Mouse (Mus musculus): ENCODE measurements at regions not wholly inside any gene's neighbourhood (a gene's known extent, or its start where the extent isn't known, plus 50 kb on each side); places are given as distances from the start of the nearest gene placed in this dataset.

DNA sequence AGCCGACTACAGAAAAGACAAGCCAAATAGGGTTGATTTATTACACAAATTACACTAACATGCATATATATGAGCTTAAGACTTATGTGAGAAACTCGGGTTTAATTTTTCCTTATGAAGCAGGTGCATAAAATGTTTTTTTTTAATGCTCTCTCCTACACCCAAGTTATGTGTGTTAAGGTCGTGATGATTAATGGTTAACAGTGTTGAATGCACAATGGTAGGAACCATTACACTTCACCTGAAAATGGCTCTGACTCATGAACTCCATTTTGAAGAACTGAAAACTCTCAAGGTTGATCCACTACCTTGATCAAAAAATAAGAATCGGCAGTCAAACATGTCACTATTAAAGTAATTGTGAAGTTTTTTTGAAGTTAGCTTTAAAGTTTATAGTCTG, 59.4 kb upstream of the Ifne start:
- H3K4me1 ChIP-seq (ENCODE audit: control insufficient read depth, insufficient read depth, low read length) = 0 out of 2 replicates have a peak, but pooled peaks cover 3% of the 10 kb centered on the region
- peaks cover 41% of the 10 kb centered on the region for H3K27me3 ChIP-seq (ENCODE audit: control insufficient read depth, insufficient read depth, low read length)
- 58% methylated on average over 4 of the region's 4 CpGs for WGBS
- ATAC-seq (ENCODE audit: low FRiP score, low TSS enrichment) = no peak
- no peak overlapping the region for H3K27ac ChIP-seq (ENCODE audit: low read depth, low read length)
- H3K9me3 ChIP-seq (ENCODE audit: control insufficient read depth, low read length) = no peaks in the 10 kb centered on the region
- H3K4me2 ChIP-seq (replicated peaks; ENCODE audit: low read depth, low read length) = no peak overlapping the region
- H3K36me3 ChIP-seq (ENCODE audit: control insufficient read depth, insufficient read depth, low read length) = no peaks in the 10 kb centered on the region
- no peak overlapping the region for H3K4me3 ChIP-seq (ENCODE audit: low read length)
- no peak overlapping the region for H3K9ac ChIP-seq (ENCODE audit: low read depth, low read length)

DNA sequence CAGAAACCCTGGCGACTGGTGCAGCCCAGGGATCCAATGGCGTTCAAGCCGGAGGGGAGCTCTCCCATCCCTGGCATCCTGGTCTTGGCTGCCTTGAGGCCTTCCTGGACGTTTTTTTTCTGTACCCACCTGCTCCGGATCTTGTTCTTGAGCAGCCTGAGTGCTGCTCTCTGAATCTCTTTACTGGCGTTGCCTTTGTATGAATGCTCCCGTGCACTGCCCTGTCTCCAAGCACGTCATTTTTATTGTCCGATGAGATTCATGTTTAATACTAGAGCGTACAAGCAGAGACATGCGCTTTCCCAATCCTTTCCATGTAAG, 58.7 kb upstream of the Ifne start:
- no peak overlapping the region for H3K27ac ChIP-seq (ENCODE audit: low read depth, low read length)
- ATAC-seq (ENCODE audit: low FRiP score, low TSS enrichment) = peak; percentile 76
- H3K36me3 ChIP-seq (ENCODE audit: control insufficient read depth, insufficient read depth, low read length) = no peaks in the 10 kb centered on the region
- peak overlapping the region; percentile 62 for H3K4me3 ChIP-seq (ENCODE audit: low read length)
- H3K4me2 ChIP-seq (replicated peaks; ENCODE audit: low read depth, low read length) = peak overlapping the region; percentile 95
- H3K27me3 ChIP-seq (ENCODE audit: control insufficient read depth, insufficient read depth, low read length) = peaks cover 44% of the 10 kb centered on the region
- WGBS = 5% methylated on average over 11 of the region's 11 CpGs
- 0 out of 2 replicates have a peak, but pooled peaks cover 3% of the 10 kb centered on the region for H3K4me1 ChIP-seq (ENCODE audit: control insufficient read depth, insufficient read depth, low read length)
- H3K9me3 ChIP-seq (ENCODE audit: control insufficient read depth, low read length) = no peaks in the 10 kb centered on the region
- H3K9ac ChIP-seq (ENCODE audit: low read depth, low read length) = peak overlapping the region; percentile 42; the same call in 1 of the 2 replicates

DNA sequence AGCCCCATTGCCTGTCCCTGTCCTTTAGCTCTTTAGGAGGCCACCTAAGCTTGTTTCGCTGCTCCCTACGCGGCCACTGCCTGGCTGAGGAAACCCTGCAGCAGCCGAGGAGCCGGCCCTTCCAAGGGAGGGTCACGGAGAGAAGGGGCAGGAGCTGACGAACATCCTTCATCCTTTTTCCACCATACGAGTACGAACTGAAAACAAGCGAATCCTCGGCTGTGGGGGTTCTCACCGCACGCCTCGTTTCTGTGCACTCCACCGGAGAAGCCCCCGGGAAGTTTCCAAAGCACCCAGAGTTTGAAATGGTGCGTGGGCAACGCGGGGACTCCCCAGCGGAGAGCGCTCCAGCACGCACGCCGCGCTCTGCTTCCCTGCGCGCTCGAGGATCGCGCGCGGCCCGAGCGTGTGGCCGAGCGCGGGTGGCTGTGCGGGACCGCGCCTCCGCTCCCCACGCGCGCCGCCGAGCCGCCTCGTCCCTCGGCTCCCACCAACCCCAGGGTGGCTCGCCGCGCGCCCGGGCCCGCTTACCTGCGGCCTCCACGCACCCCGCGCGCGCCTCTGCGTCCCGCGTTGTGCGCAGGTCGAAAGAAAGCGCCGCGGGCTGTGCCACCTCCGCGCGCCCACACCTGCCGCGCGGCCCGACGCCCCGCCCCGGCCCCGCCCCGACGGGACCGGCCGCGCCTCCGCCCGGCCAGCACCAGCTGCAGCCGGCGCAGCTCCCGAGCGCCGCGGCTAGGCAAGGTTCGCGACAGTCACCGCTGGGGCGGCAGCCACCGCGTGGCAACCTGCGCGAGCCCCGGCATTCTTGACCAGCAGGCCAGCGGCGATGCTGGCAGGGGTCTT, 58.1 kb upstream of the Ifne start:
- Histone ChIP-seq H3K36me3 (ENCODE audit: control insufficient read depth, insufficient read depth, low read length) (no peaks in the 10 kb centered on the region), H3K4me2 (replicated peaks; ENCODE audit: low read depth, low read length) (peak overlapping the region; percentile 95), H3K9ac (ENCODE audit: low read depth, low read length) (peak overlapping the region; percentile 42), H3K4me3 (ENCODE audit: low read length) (peak overlapping the region; percentile 62), H3K27me3 (ENCODE audit: control insufficient read depth, insufficient read depth, low read length) (peaks cover 44% of the 10 kb centered on the region), H3K4me1 (ENCODE audit: control insufficient read depth, insufficient read depth, low read length) (0 out of 2 replicates have a peak, but pooled peaks cover 3% of the 10 kb centered on the region), H3K27ac (ENCODE audit: low read depth, low read length) (no peak overlapping the region), H3K9me3 (ENCODE audit: control insufficient read depth, low read length) (no peaks in the 10 kb centered on the region)
- WGBS = under 1% methylated on average over 86 of the region's 104 CpGs
- peak; percentile 97 for ATAC-seq (ENCODE audit: low FRiP score, low TSS enrichment)

DNA sequence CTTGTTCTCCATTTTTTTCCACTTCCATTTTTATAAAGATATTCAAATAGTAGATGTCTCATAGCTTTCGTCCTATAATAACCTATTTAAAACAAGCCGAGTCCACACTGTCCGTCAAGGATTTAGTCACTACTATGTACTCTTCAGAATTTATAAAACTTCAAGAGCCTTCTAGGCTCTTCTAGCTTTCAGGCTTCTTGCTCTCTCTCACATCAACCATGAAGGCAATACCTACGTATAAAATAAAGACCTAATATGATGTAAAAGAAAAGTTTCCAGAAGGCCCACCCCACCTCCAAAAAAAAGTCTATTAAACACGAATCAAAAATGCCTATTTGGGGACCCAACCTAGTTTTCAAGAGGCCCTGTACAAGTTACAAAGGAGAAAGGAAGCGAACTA, 57.0 kb upstream of the Ifne start:
- Histone ChIP-seq H3K36me3 (ENCODE audit: control insufficient read depth, insufficient read depth, low read length) (no peaks in the 10 kb centered on the region), H3K9ac (ENCODE audit: low read depth, low read length) (no peak overlapping the region), H3K9me3 (ENCODE audit: control insufficient read depth, low read length) (no peaks in the 10 kb centered on the region), H3K27ac (ENCODE audit: low read depth, low read length) (no peak overlapping the region), H3K27me3 (ENCODE audit: control insufficient read depth, insufficient read depth, low read length) (peaks cover 44% of the 10 kb centered on the region), H3K4me1 (ENCODE audit: control insufficient read depth, insufficient read depth, low read length) (0 out of 2 replicates have a peak, but pooled peaks cover 3% of the 10 kb centered on the region), H3K4me3 (ENCODE audit: low read length) (no peak overlapping the region; the same call in 1 of the 2 replicates), H3K4me2 (replicated peaks; ENCODE audit: low read depth, low read length) (0 out of 2 replicates have a peak overlapping the region, but pooled peaks have one; percentile 95)
- ATAC-seq (ENCODE audit: low FRiP score, low TSS enrichment) = no peak
- WGBS = 67% methylated on average over 6 of the region's 6 CpGs

DNA sequence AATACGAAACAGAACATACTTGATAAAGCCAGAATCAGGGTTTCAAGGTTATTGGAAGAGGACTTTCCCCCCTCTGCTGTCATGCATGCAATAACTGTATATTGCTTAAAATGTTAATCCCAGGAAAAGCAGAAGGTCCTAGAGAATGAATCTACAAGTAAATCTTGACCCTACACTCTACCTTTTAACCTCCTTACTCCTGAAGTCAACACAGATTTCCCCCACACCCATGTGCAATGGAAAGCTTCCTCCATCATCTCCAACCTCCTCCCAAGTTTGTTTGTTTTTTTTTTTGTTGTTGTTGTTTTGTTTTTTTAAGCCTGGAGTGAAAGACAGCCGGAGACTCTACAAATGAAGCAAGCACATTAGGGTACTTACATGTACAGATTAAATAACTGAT, 55.9 kb upstream of the Ifne start:
- Histone ChIP-seq H3K4me2 (replicated peaks; ENCODE audit: low read depth, low read length) (no peak overlapping the region), H3K27ac (ENCODE audit: low read depth, low read length) (no peak overlapping the region), H3K36me3 (ENCODE audit: control insufficient read depth, insufficient read depth, low read length) (no peaks in the 10 kb centered on the region), H3K4me3 (ENCODE audit: low read length) (no peak overlapping the region), H3K27me3 (ENCODE audit: control insufficient read depth, insufficient read depth, low read length) (peaks cover 46% of the 10 kb centered on the region), H3K9ac (ENCODE audit: low read depth, low read length) (no peak overlapping the region), H3K9me3 (ENCODE audit: control insufficient read depth, low read length) (no peaks in the 10 kb centered on the region), H3K4me1 (ENCODE audit: control insufficient read depth, insufficient read depth, low read length) (0 out of 2 replicates have a peak, but pooled peaks cover 3% of the 10 kb centered on the region)
- no peak for ATAC-seq (ENCODE audit: low FRiP score, low TSS enrichment)
- WGBS = 87% methylated on average over 2 of the region's 2 CpGs

DNA sequence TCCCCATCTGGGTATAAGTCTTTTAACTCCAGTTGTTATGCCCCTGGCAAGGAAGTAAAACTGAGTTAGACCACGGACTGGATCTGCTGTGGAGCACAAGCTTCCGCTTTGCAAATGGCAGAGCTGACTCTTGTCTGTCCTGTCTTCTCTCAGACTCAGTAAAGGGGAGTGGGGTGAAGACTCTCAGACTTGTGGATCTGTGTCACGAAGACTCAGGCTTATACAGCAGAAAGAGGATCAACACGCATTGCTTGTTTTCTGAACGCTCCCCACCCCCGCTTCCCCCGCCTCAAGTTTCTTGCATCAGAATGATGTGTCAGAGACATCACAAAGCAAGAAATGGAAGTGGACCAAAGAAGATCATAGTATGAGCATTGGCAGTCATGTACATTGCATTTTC, 55.3 kb upstream of the Ifne start:
- H3K4me1 ChIP-seq (ENCODE audit: control insufficient read depth, insufficient read depth, low read length) = 0 out of 2 replicates have a peak, but pooled peaks cover 3% of the 10 kb centered on the region
- ATAC-seq (ENCODE audit: low FRiP score, low TSS enrichment) = no peak
- no peaks in the 10 kb centered on the region for H3K9me3 ChIP-seq (ENCODE audit: control insufficient read depth, low read length)
- H3K27ac ChIP-seq (ENCODE audit: low read depth, low read length) = no peak overlapping the region
- 68% methylated on average over 7 of the region's 7 CpGs for WGBS
- H3K36me3 ChIP-seq (ENCODE audit: control insufficient read depth, insufficient read depth, low read length) = no peaks in the 10 kb centered on the region
- no peak overlapping the region for H3K4me2 ChIP-seq (replicated peaks; ENCODE audit: low read depth, low read length)
- no peak overlapping the region for H3K9ac ChIP-seq (ENCODE audit: low read depth, low read length)
- no peak overlapping the region for H3K4me3 ChIP-seq (ENCODE audit: low read length)
- H3K27me3 ChIP-seq (ENCODE audit: control insufficient read depth, insufficient read depth, low read length) = peaks cover 43% of the 10 kb centered on the region

DNA sequence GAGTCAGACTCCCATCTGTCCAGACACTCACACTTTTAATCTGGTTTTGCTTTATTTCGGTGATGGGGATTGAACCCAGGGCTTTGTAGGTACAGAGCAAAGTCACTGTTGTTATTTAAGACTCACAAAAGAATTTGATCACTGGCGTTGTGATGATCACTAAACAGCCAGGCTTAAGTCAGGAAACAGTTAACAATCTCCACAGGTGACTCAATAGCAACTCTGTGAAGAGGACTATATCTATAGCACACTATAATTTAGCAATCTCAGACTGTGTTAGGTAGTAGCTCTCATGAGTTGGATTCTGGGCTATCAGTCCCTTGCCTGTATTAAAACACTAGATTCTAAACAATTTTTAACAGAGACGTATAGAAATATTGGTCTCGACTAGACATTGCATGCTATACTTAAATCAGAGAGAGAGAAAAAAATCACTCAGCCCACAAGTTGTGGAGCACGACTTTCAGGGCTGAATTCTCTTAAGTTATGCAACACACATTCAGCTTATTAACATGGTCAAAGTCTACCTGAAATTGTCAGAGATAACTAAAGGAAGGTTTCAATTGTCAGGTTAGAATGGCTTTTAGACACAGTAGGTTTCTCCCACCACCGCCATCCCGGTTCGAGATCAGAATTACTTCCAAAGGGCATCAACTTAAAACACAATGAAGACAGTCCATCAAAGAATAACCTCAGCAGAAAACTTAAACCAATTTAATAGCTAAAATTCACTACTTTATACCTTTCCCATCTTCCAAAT, 54.4 kb upstream of the Ifne start:
- no peak overlapping the region for H3K4me3 ChIP-seq (ENCODE audit: low read length)
- H3K4me2 ChIP-seq (replicated peaks; ENCODE audit: low read depth, low read length) = no peak overlapping the region
- no peaks in the 10 kb centered on the region for H3K9me3 ChIP-seq (ENCODE audit: control insufficient read depth, low read length)
- ATAC-seq (ENCODE audit: low FRiP score, low TSS enrichment) = no peak
- H3K27ac ChIP-seq (ENCODE audit: low read depth, low read length) = no peak overlapping the region
- H3K9ac ChIP-seq (ENCODE audit: low read depth, low read length) = no peak overlapping the region
- 0 out of 2 replicates have a peak, but pooled peaks cover 3% of the 10 kb centered on the region for H3K4me1 ChIP-seq (ENCODE audit: control insufficient read depth, insufficient read depth, low read length)
- H3K27me3 ChIP-seq (ENCODE audit: control insufficient read depth, insufficient read depth, low read length) = peaks cover 38% of the 10 kb centered on the region
- WGBS = 77% methylated on average over 8 of the region's 8 CpGs
- no peaks in the 10 kb centered on the region for H3K36me3 ChIP-seq (ENCODE audit: control insufficient read depth, insufficient read depth, low read length)

DNA sequence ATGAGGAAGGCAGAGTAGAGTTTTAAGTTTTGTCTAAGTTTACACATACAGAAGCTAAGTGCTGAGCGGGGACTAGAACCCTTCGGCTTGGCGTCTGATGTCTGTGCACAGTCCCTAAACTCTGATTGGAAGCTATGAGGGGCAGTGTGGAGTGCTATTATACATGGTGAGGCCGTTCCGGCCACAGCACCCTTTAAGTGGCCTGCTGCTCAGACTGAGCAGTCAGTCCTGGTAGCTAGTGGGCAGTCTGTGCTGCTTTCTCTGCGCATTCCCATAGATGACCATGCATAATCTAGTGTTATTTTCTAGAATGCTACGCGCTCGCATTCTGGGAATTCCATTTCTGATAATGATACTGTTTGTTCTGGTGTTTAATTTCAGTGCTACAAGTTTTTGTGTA, 51.2 kb upstream of the Ifne start:
- H3K9me3 ChIP-seq (ENCODE audit: control insufficient read depth, low read length) = no peaks in the 10 kb centered on the region
- no peak for ATAC-seq (ENCODE audit: low FRiP score, low TSS enrichment)
- no peak overlapping the region for H3K4me2 ChIP-seq (replicated peaks; ENCODE audit: low read depth, low read length)
- H3K9ac ChIP-seq (ENCODE audit: low read depth, low read length) = no peak overlapping the region
- no peak overlapping the region for H3K27ac ChIP-seq (ENCODE audit: low read depth, low read length)
- no peak overlapping the region for H3K4me3 ChIP-seq (ENCODE audit: low read length)
- WGBS = 89% methylated on average over 9 of the region's 9 CpGs
- H3K27me3 ChIP-seq (ENCODE audit: control insufficient read depth, insufficient read depth, low read length) = peaks cover 16% of the 10 kb centered on the region
- no peaks in the 10 kb centered on the region for H3K36me3 ChIP-seq (ENCODE audit: control insufficient read depth, insufficient read depth, low read length)
- no peaks in the 10 kb centered on the region for H3K4me1 ChIP-seq (ENCODE audit: control insufficient read depth, insufficient read depth, low read length)

Data from kidney, embryonic 14.5 days (tissue).